Mouse (Mus musculus) Muller cell, postnatal 12 days (primary cell): ENCODE data around the gene Crybg2.

Experiments used
- DNase-seq: peaks from one replicate; pipeline ENCODE4 v3.0.0-alpha.2; 2015; ENCODE audit errors: inconsistent ontology term

The Crybg2 gene

GRCm38 (mm10) chr4:134094923-134095547 lies 34.4 kb downstream of the Crybg2 start, which contains the start of gene Cd52:
TSS of gene Cd52 (minus strand) at chr4:134095082.
- DNase-seq, result no peak

- DNase-seq, result no peak
Observed at GRCm38 (mm10) chr4:134096120-134096519, 35.5 kb downstream of the Crybg2 start.

DNA sequence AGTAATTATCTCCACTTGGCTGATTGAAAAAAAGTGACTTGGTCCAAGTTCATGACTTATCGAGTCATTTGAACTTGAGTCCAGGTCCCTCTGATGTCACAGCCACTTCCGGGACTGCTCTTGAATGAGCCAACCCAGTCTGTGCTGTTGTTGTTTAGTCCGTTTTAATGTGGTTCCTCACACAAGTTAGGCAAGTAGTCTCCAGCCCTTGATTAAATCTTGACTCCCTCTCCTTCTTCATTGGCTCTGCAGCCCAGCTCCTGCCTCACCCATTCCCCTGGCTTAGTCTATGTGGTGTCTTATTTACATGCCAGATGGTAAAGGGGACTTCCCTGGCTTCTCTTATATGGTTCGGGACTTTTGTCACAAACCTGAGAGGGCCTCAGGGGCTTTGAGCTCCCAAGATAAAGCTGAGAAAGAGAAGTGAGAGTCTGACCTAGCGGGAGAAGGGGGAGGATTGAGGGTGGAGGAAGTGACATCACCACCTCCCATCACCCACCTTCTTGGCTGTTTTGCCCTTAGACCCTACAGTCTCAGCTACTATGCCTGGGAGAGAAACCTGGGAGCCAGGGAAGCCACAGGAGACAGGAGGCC lies 36.5 kb downstream of the Crybg2 start:
- no peak for DNase-seq

DNA sequence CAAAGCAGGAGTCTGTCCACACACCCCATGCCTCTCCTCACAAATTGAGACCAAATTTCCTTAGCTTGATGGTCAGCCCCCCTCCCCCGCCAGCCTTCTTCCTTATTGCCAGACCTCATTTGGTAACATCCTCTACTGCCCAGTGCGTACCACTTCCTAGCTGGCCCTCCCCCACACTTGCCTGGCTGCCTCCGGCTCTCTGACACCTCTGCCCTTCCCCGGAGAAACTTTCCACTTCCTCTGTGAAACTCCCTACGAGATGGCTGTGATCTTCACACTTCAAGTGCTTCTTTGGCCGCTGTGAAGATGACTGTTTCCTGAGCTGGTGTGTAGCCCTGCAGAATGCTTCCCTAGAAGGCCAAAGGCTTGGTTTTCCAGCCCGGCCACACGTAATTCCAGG lies 38.0 kb downstream of the Crybg2 start:
- no peak for DNase-seq

- DNase-seq, result no peak
Observed at GRCm38 (mm10) chr4:134100245-134100644, 39.6 kb downstream of the Crybg2 start.

DNA sequence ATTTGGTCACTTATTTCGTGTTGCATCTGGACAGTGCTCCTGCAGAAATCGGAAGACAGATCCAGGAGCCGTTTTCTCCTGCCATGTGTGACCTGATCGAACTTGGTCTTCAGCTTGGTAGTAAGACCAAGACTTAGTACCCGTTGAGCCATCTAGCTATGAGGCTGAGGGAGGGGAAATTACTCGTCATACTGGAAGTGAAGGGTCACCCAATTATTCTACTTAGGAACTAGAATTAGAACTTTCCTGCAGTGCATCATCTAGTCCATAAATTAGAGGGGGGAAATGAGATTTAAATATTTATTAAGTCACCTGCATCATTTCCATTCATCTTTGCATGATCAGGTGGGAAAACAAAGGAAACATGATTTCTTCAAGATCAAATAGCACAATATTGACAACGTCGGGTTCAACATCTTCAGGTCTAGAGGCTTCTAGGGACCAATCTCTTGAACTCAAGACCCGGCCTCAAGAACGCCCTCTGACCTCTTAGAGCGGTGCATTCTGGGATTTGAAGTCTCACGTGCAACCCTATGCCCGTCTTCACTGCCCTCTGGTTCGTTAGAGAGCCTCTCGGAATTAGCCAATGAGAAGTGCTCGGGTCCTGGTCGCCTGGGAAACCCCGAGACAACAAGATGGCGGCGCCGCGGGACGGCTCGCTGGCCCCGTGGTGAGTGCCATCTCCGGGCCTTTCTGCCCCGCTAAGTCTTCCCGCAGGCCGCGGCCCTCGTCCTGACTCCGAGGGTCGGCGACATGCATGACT lies 41.5 kb downstream of the Crybg2 start, which contains the start of gene Ubxn11:
TSS of gene Ubxn11 (plus strand) at position 592 of the 763 bp plus-strand sequence.
- DNase-seq, result peak; percentile 90

DNA sequence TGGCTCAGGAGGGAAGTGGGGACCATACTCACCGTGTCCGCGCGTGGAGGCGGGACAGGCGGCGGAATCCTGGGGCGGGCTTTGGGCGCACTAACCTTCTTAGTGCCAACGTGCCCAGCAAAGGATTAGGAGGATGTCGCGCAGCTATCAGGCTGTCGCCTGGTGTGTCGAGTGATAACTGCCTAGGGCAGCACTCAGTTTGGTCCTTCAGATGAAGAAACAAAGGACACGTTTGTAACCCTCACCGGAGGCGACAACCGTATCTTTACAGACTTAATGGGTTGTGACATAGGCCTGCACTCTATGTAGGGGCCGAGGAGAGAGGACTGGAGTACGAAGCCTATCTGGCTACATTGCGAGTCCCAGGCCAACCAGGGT lies 42.1 kb downstream of the Crybg2 start:
- no peak for DNase-seq

DNA sequence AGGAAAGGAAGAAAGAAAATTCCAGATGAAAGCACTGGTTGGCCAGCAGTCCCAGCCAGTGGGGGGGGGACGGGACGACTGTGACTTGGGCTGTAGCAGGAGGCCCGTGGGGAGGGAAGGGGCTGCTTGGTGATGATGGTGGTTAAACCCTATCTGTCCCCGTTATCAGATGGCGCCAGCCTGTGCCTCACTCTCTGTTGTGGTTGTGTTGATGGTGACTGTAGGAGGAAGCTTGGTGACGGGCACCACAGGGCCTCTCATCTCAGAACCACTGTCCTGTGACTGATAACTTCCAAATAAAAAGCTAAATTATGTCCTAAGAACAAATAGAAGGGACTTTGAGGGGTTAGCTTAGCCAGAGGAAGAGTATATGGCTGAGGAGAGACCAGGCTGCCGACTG lies 45.5 kb downstream of the Crybg2 start:
- DNase-seq, result no peak

GRCm38 (mm10) chr4:134107730-134108129 lies 47.1 kb downstream of the Crybg2 start:
- no peak for DNase-seq

DNA sequence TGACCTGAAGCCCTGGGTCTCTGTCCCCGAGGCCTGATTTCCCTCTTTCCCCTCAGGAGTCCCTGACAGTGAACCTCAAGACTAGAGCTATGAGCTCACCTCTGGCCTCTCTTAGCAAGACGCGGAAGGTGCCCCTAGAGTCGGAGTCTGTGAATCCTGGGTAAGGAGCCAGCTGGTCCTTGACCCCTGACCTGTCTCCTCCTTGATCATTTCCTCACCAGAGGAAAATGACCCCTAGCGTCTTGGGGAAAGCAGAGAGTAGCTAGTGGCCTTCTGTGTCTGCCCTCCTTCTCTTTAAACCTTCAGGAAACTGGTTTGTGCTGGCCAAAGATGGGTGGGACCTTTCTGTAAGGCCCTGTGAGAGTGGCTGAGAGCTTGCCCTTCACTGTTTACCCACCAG lies 47.6 kb downstream of the Crybg2 start:
- DNase-seq, result no peak

DNA sequence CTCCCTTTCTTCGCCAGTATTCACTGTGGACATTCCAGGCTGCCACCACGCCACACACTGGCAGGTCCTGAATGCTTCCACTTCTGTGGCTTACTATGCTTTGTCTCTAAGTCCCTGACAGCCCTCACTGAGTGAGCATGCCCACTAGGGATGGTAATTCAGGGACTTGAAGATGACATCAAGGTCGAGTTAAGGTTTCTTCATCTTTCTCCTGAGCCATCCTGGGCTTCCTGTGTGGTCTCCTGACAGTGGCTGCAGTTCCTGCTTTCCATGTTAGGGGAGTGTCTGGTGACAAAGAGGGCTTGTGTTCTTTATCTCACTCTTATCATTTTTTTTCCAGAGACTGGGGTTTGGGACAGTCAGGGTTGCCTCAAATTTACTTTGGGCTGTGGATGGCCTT lies 50.0 kb downstream of the Crybg2 start:
- no peak for DNase-seq

GRCm38 (mm10) chr4:134112403-134112802 lies 51.8 kb downstream of the Crybg2 start:
- no peak for DNase-seq

DNA sequence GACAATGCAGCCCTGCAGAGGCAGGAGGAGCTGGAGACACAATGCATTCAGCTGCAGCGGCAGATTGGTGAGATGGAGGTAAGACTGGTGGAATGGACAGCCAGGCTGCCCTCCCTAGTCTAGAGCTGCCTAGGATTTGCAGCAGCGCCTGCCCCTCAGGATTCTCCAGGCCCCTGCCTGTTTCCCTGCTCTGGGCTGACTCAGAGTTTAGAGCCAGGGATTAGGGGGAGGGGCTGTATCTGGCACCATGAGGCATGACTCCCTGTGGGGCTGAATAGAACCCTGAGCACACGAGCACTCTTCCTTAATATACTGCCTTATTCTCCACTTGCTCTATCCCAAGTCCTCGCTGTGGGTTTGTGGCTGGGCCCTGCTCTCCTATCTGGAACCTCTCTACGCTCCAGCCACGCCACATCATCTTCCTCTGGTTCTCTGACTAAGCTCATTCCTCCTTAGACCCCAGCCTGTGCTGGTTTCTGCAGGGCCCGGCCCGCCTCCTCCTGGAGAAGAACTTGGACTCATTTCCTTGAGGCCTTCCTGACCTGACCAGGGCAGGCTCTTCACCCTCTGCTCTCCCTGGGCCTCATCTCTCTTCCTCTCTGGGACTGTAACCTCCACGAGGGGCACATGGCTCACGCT lies 52.9 kb downstream of the Crybg2 start:
- DNase-seq, result no peak

DNA sequence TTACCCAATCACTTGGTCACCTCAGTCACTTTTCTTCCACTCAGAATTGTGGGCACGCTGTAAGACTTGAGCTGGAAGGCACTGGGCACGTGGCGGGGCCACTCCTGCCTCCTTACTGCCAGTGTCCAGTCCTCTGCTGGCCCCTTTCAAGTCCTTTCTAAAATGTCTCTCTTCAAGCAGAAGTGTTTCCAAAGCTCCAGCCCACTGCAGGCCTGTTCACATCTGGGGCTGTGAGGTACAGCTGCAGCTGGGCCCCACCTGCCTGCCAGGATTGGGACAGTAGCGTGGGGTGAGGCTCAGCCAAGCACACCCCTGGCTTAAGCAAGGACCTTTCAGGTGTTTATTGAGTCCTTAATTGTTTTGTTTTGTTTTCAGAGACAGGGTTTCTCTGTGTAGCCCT lies 53.4 kb downstream of the Crybg2 start:
- no peak for DNase-seq

DNA sequence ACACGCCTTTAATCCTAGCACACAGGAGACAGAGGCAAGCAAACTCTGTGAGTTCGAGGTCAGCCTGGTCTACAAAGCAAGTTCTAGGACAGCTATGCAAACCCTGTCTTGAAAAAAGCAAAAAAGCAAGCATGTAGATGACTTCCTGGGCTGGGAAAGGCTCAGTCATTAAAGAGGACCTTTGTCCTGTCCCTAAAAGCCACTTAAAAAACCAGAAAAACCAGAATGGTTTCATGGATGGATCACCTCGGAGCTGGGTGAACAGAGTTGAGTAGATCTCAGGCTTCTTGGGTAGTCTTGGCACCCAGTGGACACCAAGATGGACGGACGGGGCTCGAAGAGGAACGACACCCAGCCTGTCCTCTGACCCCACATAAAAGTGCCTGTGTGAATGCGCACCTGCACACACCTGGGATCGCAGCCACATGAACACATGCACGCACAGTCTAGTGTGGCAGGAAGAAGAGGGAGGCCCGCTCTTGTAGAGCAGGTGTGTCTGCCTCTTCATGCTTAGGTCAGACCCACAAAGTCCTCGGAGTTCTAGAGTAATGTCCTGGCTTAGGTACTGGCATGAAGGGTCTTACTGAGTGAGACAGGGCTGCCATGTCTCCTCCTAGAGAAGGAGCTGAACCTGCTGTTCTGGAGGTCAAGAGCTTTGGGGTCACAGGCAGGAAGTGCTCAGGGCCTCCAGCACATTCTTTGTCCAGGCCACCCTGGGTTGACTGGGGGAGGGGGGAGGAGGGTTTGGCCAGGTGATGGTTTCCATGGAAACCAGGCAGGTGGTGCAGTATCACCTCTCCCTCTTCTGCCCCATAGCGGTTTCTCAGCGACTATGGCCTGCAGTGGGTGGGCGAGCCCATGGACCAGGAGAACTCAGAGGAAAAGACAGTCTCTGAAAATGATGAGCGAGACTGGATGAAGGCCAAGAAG lies 54.9 kb downstream of the Crybg2 start:
- DNase-seq, result no peak

GRCm38 (mm10) chr4:134116501-134116900 lies 55.9 kb downstream of the Crybg2 start:
- no peak for DNase-seq

- no peak for DNase-seq
Observed at GRCm38 (mm10) chr4:134117012-134117411, 56.4 kb downstream of the Crybg2 start.

- no peak for DNase-seq
Observed at GRCm38 (mm10) chr4:134118126-134118800, 57.6 kb downstream of the Crybg2 start.

DNA sequence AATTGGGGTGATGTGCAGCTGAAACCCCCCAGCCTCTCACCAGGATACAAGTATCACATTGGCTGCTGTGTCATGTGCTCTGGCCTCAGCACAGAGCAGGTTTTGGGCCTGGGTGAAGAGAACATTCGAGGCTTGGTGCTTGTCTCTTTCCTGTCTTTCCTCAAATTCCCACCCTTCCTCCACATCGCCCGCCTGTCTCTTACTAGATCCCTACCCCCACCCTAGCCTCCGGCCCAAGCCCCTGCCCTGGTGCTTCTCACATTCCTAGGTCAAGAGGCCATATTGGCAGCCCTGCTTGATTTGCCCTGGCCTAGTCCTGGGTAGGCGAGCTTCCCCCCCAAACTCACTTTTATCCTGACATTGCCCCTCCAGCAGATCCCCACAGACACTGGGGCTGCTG lies 58.4 kb downstream of the Crybg2 start:
- no peak for DNase-seq

GRCm38 (mm10) chr4:134119644-134120043 lies 59.0 kb downstream of the Crybg2 start:
- DNase-seq, result no peak
